Mouse (Mus musculus): ENCODE results near the gene Hrh2. TPM values are rescaled to one million over a fixed set of nuclear protein-coding genes. Genes with fewer than 3 reads are reported as not detected.

Gene Hrh2
- polyA plus RNA-seq (2017; shearing (Covaris generic)), result 6.7 TPM

DNA sequence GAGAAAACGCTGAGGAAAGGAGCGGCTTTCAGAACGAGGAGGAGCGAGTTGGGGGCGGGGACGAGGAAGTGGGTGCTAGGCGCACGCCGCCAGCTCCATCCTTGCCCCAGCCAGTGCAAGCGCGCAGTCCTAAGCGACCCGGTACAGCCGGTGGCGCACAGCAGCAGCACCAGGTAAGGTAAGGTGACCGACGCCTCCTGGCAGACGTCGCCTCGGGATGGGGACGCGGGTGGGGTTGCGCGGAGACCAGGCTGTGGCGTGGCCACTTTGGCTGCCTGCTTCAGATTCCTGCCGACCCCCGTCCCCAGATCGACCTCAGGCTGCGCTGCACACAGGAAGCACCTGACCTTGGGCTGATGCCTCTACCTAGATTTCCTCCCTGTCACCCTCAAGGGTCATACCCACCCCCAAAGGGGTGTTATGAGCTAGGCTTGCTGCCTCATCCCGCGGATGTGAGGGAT, at the start of gene Hrh2:
Gene Hrh2 (plus strand): TSS at position 109 of the 461 bp plus-strand sequence.

Other genes with a start within 250 kb of the Hrh2 start
- not detected for gene Drd1, start 136.4 kb upstream of the Hrh2 start, polyA plus RNA-seq (2017; shearing (Covaris generic))
- 30.2 TPM for gene Sfxn1, start 120.3 kb upstream of the Hrh2 start, polyA plus RNA-seq (2017; shearing (Covaris generic))
- not detected for gene Cplx2, start 179.2 kb downstream of the Hrh2 start, polyA plus RNA-seq (2017; shearing (Covaris generic))

Measured in naive thymus-derived CD4-positive, alpha-beta T cell, adult 5 months (primary cell).